Mouse (Mus musculus) liver, postnatal 0 days (tissue): ENCODE measurements around the gene Tgif2.

Experiments used
- CTCF ChIP-seq: sonication (generic); IDR thresholded peaks from 2 replicates; pipeline ENCODE4 v1.5.1; 2016; ENCODE audit warnings: antibody characterized with exemption, low read depth
- EP300 ChIP-seq: IDR thresholded peaks from 2 replicates; pipeline ENCODE4 v1.6.1; 2016; ENCODE audit warnings: antibody characterized with exemption, low read depth, mild to moderate bottlenecking

GRCm38 (mm10) chr2:156888490-156888889 lies 48.7 kb downstream of the Tgif2 start:
- TF ChIP-seq CTCF (no peak), EP300 (no peak)
